Mouse (Mus musculus) intestine, embryonic 15.5 days (tissue): ENCODE measurements around the gene Mga. TPM values are rescaled to one million over a fixed set of nuclear protein-coding genes. Genes with fewer than 3 reads are reported as not detected.

Experiments used
- ATAC-seq: fragments of 200-750 bp; cut with Nextera tagmentation; 2 replicates; pipeline ENCODE4 v1.8.0; 2017; ENCODE audit warnings: moderate TSS enrichment, moderate library complexity
- H3K27ac ChIP-seq: fragments of 300-500 bp; sonication (generic); 2 replicates; pipeline ENCODE4 v1.5.1; 2015; ENCODE audit warnings: mild to moderate bottlenecking, inconsistent platforms
- H3K27me3 ChIP-seq: fragments of 300-500 bp; sonication (generic); replicated peaks from 2 replicates; pipeline ENCODE4 v1.6.1; 2015; ENCODE audit warnings: inconsistent platforms
- H3K36me3 ChIP-seq: fragments of 300-500 bp; sonication (generic); 2 replicates; pipeline ENCODE4 v1.6.1; 2015; ENCODE audit warnings: inconsistent platforms
- H3K4me1 ChIP-seq: fragments of 300-500 bp; sonication (generic); replicated peaks from 2 replicates; pipeline ENCODE4 v1.6.1; 2015; ENCODE audit warnings: inconsistent platforms
- H3K4me2 ChIP-seq: fragments of 300-500 bp; sonication (generic); replicated peaks from 2 replicates; pipeline ENCODE4 v1.6.1; 2015; ENCODE audit warnings: mild to moderate bottlenecking, inconsistent platforms
- H3K4me3 ChIP-seq: fragments of 300-500 bp; sonication (generic); replicated peaks from 2 replicates; pipeline ENCODE4 v1.5.1; 2015; ENCODE audit warnings: inconsistent platforms
- H3K9ac ChIP-seq: fragments of 300-500 bp; sonication (generic); 2 replicates; pipeline ENCODE4 v1.6.1; 2015; ENCODE audit warnings: inconsistent platforms
- H3K9me3 ChIP-seq: fragments of 300-500 bp; sonication (generic); 2 replicates; pipeline ENCODE4 v1.6.1; 2016; ENCODE audit warnings: inconsistent platforms
- WGBS: fragments of 180-500 bp; shearing (Covaris S2); methylation state at CpG from one replicate; pipeline ENCODE4 v1.1.7; 2015; 5-methylcytosine and 5-hydroxymethylcytosine counted together
- polyA plus RNA-seq: library from polyadenylated mRNA; unstranded; fragments of >200 nt; fragmentation: Nextera tagmentation; extraction: Ambion mirVana; gene quantifications from 2 replicates; pipeline ENCODE4 v1.2.1, GENCODE M21; 2015

Gene Mga
- polyA plus RNA-seq, 1 experiment from 2014 or later = 23.7 TPM

DNA sequence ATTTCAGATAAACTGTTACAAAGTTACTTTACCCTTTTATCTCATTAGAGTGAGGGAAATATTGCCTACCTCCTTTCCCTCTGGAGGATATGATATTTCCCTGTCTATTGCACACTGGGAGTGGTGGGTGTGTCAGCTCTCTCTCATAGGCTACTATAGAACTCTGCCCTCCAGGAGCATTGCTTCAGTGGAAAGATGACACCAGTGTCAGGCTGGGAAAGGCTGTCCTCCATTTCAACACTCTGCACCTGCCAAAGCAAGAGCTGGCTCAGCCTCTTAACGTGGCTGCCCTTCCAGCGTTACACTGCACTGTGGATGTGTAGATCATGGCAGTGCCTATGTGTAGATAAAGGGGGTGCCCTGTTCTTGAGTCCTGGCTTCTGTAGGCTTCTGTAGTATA is 95.3 kb downstream of the Mga start:
- WGBS = 91% methylated on average over 2 of the region's 2 CpGs
- H3K4me3 ChIP-seq = no peak overlapping the region
- no peak overlapping the region for H3K9ac ChIP-seq
- peaks cover 17% of the 10 kb centered on the region; the same call in 1 of the 2 replicates for H3K4me1 ChIP-seq
- ATAC-seq = peak; percentile 78
- no peaks in the 10 kb centered on the region for H3K27me3 ChIP-seq
- H3K27ac ChIP-seq = no peak overlapping the region
- no peaks in the 10 kb centered on the region for H3K36me3 ChIP-seq
- no peak overlapping the region for H3K4me2 ChIP-seq
- H3K9me3 ChIP-seq = no peaks in the 10 kb centered on the region

DNA sequence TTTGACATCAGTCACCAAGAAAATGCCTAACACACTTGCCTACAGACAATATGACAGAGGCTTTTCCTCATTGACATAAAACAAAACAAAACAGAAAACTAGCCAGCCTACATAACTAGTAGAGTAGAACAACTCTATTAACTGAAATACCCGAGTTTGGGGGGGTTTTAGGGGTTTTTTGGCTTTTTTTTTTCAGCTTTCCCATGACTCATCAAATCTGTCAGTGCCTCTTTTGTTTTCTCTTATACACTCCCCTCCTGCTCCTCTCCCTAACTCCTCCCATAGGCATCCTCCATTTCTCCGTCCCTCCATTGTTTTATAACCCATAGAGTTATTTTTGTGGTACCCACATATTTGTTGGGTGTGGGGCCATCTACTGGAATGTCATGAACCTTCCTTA is 96.5 kb downstream of the Mga start:
- H3K4me3 ChIP-seq = no peak overlapping the region
- no peak overlapping the region for H3K27ac ChIP-seq
- no peaks in the 10 kb centered on the region for H3K9me3 ChIP-seq
- no peak for ATAC-seq
- 52% methylated on average over 2 of the region's 2 CpGs for WGBS
- H3K4me1 ChIP-seq = peaks cover 17% of the 10 kb centered on the region; the same call in 1 of the 2 replicates
- H3K9ac ChIP-seq = no peak overlapping the region
- no peaks in the 10 kb centered on the region for H3K27me3 ChIP-seq
- no peak overlapping the region for H3K4me2 ChIP-seq
- H3K36me3 ChIP-seq = no peaks in the 10 kb centered on the region

DNA sequence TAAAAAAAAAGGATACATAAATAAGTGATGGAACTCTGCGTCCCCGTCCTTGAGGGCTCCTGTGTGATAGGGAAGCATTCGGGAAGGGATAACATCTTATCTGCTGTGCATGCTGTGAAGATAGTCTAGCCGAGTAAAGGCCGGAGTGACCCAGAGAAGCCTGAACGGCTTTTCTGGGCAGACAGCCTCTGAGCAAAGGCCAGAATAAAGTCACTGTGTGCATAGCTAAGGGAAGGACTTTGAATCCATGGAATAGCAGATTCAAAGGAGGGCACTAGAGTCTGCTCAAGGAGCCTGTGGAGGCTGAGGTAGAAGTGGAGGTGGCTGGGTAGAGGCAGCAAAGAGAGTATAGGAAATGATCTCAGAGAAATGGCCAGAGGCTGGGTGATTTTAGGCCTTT is 97.8 kb downstream of the Mga start:
- Histone ChIP-seq H3K4me3 (no peak overlapping the region), H3K27ac (peak overlapping the region; percentile 72), H3K9me3 (no peaks in the 10 kb centered on the region), H3K36me3 (no peaks in the 10 kb centered on the region), H3K4me2 (no peak overlapping the region), H3K4me1 (peaks cover 17% of the 10 kb centered on the region; the same call in 1 of the 2 replicates), H3K27me3 (no peaks in the 10 kb centered on the region), H3K9ac (no peak overlapping the region)
- WGBS = 81% methylated on average over 6 of the region's 6 CpGs
- 0 out of 2 replicates have a peak, but pooled peaks have one; percentile 34 for ATAC-seq

GRCm38 (mm10) chr2:119995391-119996281 is 98.6 kb downstream of the Mga start:
- no peak overlapping the region for H3K4me2 ChIP-seq

GRCm38 (mm10) chr2:119997354-119997753 is 100.3 kb downstream of the Mga start:
- Histone ChIP-seq H3K9ac (no peak overlapping the region), H3K36me3 (no peaks in the 10 kb centered on the region), H3K4me2 (no peak overlapping the region), H3K27ac (no peak overlapping the region), H3K4me3 (no peak overlapping the region), H3K9me3 (no peaks in the 10 kb centered on the region), H3K4me1 (peaks cover 13% of the 10 kb centered on the region; the same call in 1 of the 2 replicates), H3K27me3 (no peaks in the 10 kb centered on the region)
- WGBS = 72% methylated on average over 4 of the region's 4 CpGs
- ATAC-seq = no peak

More at GRCm38 (mm10) chr2:119995391-119996281, 98.6 kb downstream of the Mga start:
- WGBS = 46% methylated on average over 9 of the region's 9 CpGs
- no peak for ATAC-seq
- H3K4me1 ChIP-seq = peaks cover 13% of the 10 kb centered on the region; the same call in 1 of the 2 replicates
- H3K4me3 ChIP-seq = no peak overlapping the region
- H3K36me3 ChIP-seq = no peaks in the 10 kb centered on the region
- no peak overlapping the region for H3K9ac ChIP-seq
- peak overlapping the region; percentile 72 for H3K27ac ChIP-seq
- no peaks in the 10 kb centered on the region for H3K9me3 ChIP-seq
- no peaks in the 10 kb centered on the region for H3K27me3 ChIP-seq

- WGBS = 95% methylated on average over 2 of the region's 2 CpGs
- no peaks in the 10 kb centered on the region for H3K36me3 ChIP-seq
- H3K27me3 ChIP-seq = no peaks in the 10 kb centered on the region
- no peaks in the 10 kb centered on the region for H3K9me3 ChIP-seq
- H3K4me2 ChIP-seq = no peak overlapping the region
- no peak overlapping the region for H3K4me3 ChIP-seq
- no peak overlapping the region for H3K9ac ChIP-seq
- H3K27ac ChIP-seq = no peak overlapping the region
- H3K4me1 ChIP-seq = peaks cover 13% of the 10 kb centered on the region; the same call in 1 of the 2 replicates
- no peak for ATAC-seq
Measured at GRCm38 (mm10) chr2:119999731-120000130, 102.7 kb downstream of the Mga start.

GRCm38 (mm10) chr2:120000882-120001584 is 104.0 kb downstream of the Mga start:
- Histone ChIP-seq H3K27me3 (no peaks in the 10 kb centered on the region), H3K9ac (no peak overlapping the region), H3K4me1 (0 out of 2 replicates have a peak, but pooled peaks cover under 1% of the 10 kb centered on the region), H3K4me2 (no peak overlapping the region), H3K27ac (no peak overlapping the region), H3K36me3 (no peaks in the 10 kb centered on the region), H3K9me3 (no peaks in the 10 kb centered on the region), H3K4me3 (no peak overlapping the region)
- WGBS = 53% methylated on average over 3 of the region's 3 CpGs
- ATAC-seq = no peak

GRCm38 (mm10) chr2:120001956-120002355 is 104.9 kb downstream of the Mga start:
- no peaks in the 10 kb centered on the region for H3K27me3 ChIP-seq
- no peak overlapping the region for H3K9ac ChIP-seq
- 71% methylated on average over 4 of the region's 4 CpGs for WGBS
- H3K27ac ChIP-seq = no peak overlapping the region
- H3K9me3 ChIP-seq = no peaks in the 10 kb centered on the region
- no peak overlapping the region for H3K4me3 ChIP-seq
- ATAC-seq = no peak
- no peak overlapping the region for H3K4me2 ChIP-seq
- no peaks in the 10 kb centered on the region for H3K36me3 ChIP-seq
- no peaks in the 10 kb centered on the region for H3K4me1 ChIP-seq

GRCm38 (mm10) chr2:120003970-120004369 is 106.9 kb downstream of the Mga start:
- H3K4me3 ChIP-seq = no peak overlapping the region
- H3K27ac ChIP-seq = no peak overlapping the region
- no peaks in the 10 kb centered on the region for H3K36me3 ChIP-seq
- WGBS = 88% methylated on average over 2 of the region's 2 CpGs
- no peaks in the 10 kb centered on the region for H3K27me3 ChIP-seq
- no peak overlapping the region for H3K4me2 ChIP-seq
- no peaks in the 10 kb centered on the region for H3K4me1 ChIP-seq
- no peak overlapping the region for H3K9ac ChIP-seq
- H3K9me3 ChIP-seq = no peaks in the 10 kb centered on the region
- ATAC-seq = no peak

GRCm38 (mm10) chr2:120006696-120007095 is 109.7 kb downstream of the Mga start:
- no peak for ATAC-seq
- Histone ChIP-seq H3K27me3 (no peaks in the 10 kb centered on the region), H3K4me2 (no peak overlapping the region), H3K4me1 (no peaks in the 10 kb centered on the region), H3K4me3 (no peak overlapping the region), H3K27ac (no peak overlapping the region), H3K9ac (no peak overlapping the region), H3K9me3 (no peaks in the 10 kb centered on the region), H3K36me3 (no peaks in the 10 kb centered on the region)
- WGBS = 92% methylated on average over 7 of the region's 7 CpGs

DNA sequence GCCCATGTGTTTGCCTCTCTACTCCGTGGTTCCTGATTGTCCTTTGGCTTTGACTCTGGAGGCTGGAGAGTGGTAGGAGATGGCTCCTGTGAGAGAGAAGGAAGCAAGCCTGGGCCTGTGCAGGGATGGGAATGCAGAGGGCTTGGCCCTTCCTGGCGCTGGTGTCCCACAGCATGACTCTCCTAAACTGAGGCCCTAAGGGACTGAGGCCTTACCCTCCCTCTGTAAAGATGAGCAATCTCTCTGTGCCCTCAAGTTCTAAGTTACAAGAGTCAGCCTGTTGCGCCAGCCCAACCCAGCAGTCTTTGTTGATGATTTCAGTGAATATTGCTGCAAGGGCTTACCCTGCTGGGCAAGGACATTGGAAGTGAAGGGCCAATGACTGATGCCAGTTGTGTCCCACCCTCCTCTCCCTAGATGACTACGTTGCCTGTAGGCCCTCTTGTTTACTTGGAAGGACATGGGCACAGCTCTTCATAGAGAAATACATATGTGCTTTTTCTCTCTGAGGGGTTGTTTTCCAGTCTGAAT is 110.7 kb downstream of the Mga start:
- 0 out of 2 replicates have a peak, but pooled peaks cover 2% of the 10 kb centered on the region for H3K36me3 ChIP-seq
- H3K9me3 ChIP-seq = no peaks in the 10 kb centered on the region
- no peak overlapping the region for H3K4me3 ChIP-seq
- no peaks in the 10 kb centered on the region for H3K4me1 ChIP-seq
- ATAC-seq = no peak
- H3K27ac ChIP-seq = no peak overlapping the region
- H3K4me2 ChIP-seq = no peak overlapping the region
- H3K9ac ChIP-seq = no peak overlapping the region
- no peaks in the 10 kb centered on the region for H3K27me3 ChIP-seq
- 78% methylated on average over 4 of the region's 4 CpGs for WGBS

- H3K36me3 ChIP-seq = 0 out of 2 replicates have a peak, but pooled peaks cover 4% of the 10 kb centered on the region
- no peaks in the 10 kb centered on the region for H3K4me1 ChIP-seq
- no peaks in the 10 kb centered on the region for H3K9me3 ChIP-seq
- ATAC-seq = no peak
- no peaks in the 10 kb centered on the region for H3K27me3 ChIP-seq
- H3K27ac ChIP-seq = no peak overlapping the region
- no peak overlapping the region for H3K9ac ChIP-seq
- 54% methylated on average over 4 of the region's 4 CpGs for WGBS
- no peak overlapping the region for H3K4me3 ChIP-seq
- H3K4me2 ChIP-seq = no peak overlapping the region
Measured at GRCm38 (mm10) chr2:120008672-120009071, 111.6 kb downstream of the Mga start.
